In the genomic region with DNA sequence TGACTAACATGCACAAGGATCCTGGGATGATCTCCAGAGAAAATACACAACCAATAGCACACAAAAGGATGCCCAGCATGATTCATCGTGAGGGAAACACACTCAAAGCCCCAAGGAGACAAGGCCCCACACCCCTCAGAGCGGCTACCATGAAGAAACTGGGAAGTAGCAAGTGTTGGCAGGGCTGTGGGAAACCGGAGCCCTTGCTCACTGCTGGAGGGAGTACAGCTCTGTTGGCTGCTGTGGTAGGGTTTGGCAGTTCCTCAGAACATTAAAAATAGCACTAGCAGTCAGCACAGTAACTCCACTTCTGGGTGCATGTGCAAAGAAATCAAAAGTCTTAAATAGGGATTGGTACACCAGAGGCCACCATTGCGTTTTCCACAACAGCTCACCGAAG, we compare ENCODE assay signal across 9 mouse cellular contexts. TPM values are rescaled to one million over a fixed set of nuclear protein-coding genes. Genes with fewer than 3 reads are reported as not detected.
DNase-seq lines count a peak whose midpoint lies in the region; ATAC-seq and TF ChIP-seq lines count a peak whose summit lies in the region.
"Had no signal": no experiment of that assay in that cellular context is flagged by ENCODE, and none has a peak within 500 bp of the region (broad histone marks: within the 10 kb centered on the region; RNA-seq: fewer than 3 reads in every experiment).

No protein-coding gene starts in this region.

- no peak overlapping the region for H3K27ac ChIP-seq in heart, embryonic 11.5 days (ENCODE audit: low read depth, low read length)

- no peak overlapping the region for H3K9ac ChIP-seq in heart, embryonic 11.5 days (ENCODE audit: low read depth, low read length)

- H3K4me2 ChIP-seq in heart, embryonic 11.5 days, result no peak overlapping the region
- H3K4me2 ChIP-seq in myocyte (ENCODE audit: low read depth), result peak overlapping the region; percentile 77

- H3K4me3 ChIP-seq in heart, embryonic 11.5 days (ENCODE audit: low read depth, low read length), result no peak overlapping the region
- H3K4me3 ChIP-seq in myocyte, result no peak overlapping the region

- H3ac ChIP-seq in myocyte (ENCODE audit: control insufficient read depth, insufficient read length), result no peak overlapping the region

- no peaks in the 10 kb centered on the region; the same call in 1 of the 2 replicates for H3K4me1 ChIP-seq in heart, embryonic 11.5 days (ENCODE audit: control insufficient read depth, insufficient read depth, low read length)

- H3K79me2 ChIP-seq in myocyte (ENCODE audit: control insufficient read depth, insufficient read depth), result peaks cover 42% of the 10 kb centered on the region

- no peak for TF ChIP-seq POLR2A in myocyte (IDR thresholded peaks at IDR 0.05; ENCODE audit: insufficient read length, low read depth)

- H3K36me3 ChIP-seq in heart, embryonic 11.5 days (ENCODE audit: control insufficient read depth, insufficient read depth, low read length), result peaks cover 8% of the 10 kb centered on the region; the same call in 1 of the 2 replicates
- no peaks in the 10 kb centered on the region for H3K36me3 ChIP-seq in myocyte (ENCODE audit: control insufficient read depth, insufficient read depth)

- WGBS in heart, embryonic 11.5 days (ENCODE audit: insufficient replicate concordance), result 85% methylated on average over 5 of the region's 5 CpGs

- no peak for ATAC-seq in heart, embryonic 11.5 days (replicated peaks; ENCODE audit: insufficient number of reproducible peaks, low FRiP score, low TSS enrichment)
- ATAC-seq in activated CD4-positive, CD25-positive, alpha-beta regulatory T cell, adult 4 months, result peak; percentile 28

- no peaks in the 10 kb centered on the region for H3K9me3 ChIP-seq in heart, embryonic 11.5 days (replicated peaks; ENCODE audit: control insufficient read depth, low read length)
- H3K9me3 ChIP-seq: G1E had no signal

- peak; percentile 87 to 92 for DNase-seq in heart, adult 18-20 months
- peak; percentile 78 for DNase-seq in gastrocnemius, postnatal 10 days
- peak; percentile 59 to 64 for DNase-seq in layer of hippocampus, postnatal 10 days (ENCODE audit: low spot score in 2 of 2)
- no peak for DNase-seq in cerebellum, postnatal 4 days (ENCODE audit: low spot score in 2 of 2)
- no peak for DNase-seq in cerebellum, adult 18-20 months

- H3K27me3 ChIP-seq in heart, embryonic 11.5 days (ENCODE audit: control insufficient read depth, insufficient read depth, low read length), result no peaks in the 10 kb centered on the region
- no peaks in the 10 kb centered on the region for H3K27me3 ChIP-seq in myocyte (ENCODE audit: control insufficient read depth, insufficient read depth, insufficient read length)

TF ChIP-seq in myocyte, 11 proteins besides CTCF, POLR2A, EP300 and RAD21:
- no peak for TF ChIP-seq CEBPB (IDR thresholded peaks at IDR 0.05; ENCODE audit: insufficient read depth, poor library complexity, severe bottlenecking)
- no peak for TF ChIP-seq SRF (IDR thresholded peaks at IDR 0.05; ENCODE audit: control insufficient read depth, insufficient read length, low read depth)
- peak in 2 of 3 experiments; percentile 39 to 51 for TF ChIP-seq MYOD1 (IDR thresholded peaks at IDR 0.05; ENCODE audit: control insufficient read depth in 1 of 3, insufficient read length in 2 of 3, low read depth in 2 of 3)
- TF ChIP-seq MYOG (IDR thresholded peaks at IDR 0.05; ENCODE audit: control insufficient read depth in 1 of 3, insufficient read depth in 1 of 3, insufficient read length in 2 of 3, low read depth in 2 of 3), result peak in 2 of 3 experiments; percentile 13 to 65
- TF ChIP-seq POLR2AphosphoS2 (IDR thresholded peaks at IDR 0.05; ENCODE audit: insufficient read length, low read depth), result no peak
- no peak for TF ChIP-seq REST (IDR thresholded peaks at IDR 0.05; ENCODE audit: insufficient read depth, insufficient read length)
- no peak for TF ChIP-seq E2F4 (IDR thresholded peaks at IDR 0.05; ENCODE audit: insufficient read depth)
- no peak for TF ChIP-seq USF1 (IDR thresholded peaks at IDR 0.05; ENCODE audit: low read depth)

RNA-seq across cellular contexts. Expression of gene Ehd2, which starts 34.8 kb away (rescaled TPM):
- 10 to 100 TPM; 65.8 to 77.3 TPM for total RNA-seq in heart, adult 18-20 months (2021)
- polyA plus RNA-seq in heart, embryonic 11.5 days (2014; fragmentation: Nextera tagmentation; extraction: Ambion mirVana), result 16.3 and 23.4 TPM in 2 replicates
- under 1 TPM; 0.07 to 0.11 TPM for polyA plus RNA-seq in activated CD4-positive, CD25-positive, alpha-beta regulatory T cell, adult 4 months (2017; shearing (Covaris generic))
- 100 to 1,000 TPM; 110 to 126 TPM for total RNA-seq in gastrocnemius, postnatal 10 days (2021)
- total RNA-seq in layer of hippocampus, postnatal 10 days (2021), result 10 to 100 TPM in 1 of 2 experiments, 1 to 10 TPM in 1; 8.6 to 14.0 TPM
- 104 TPM for polyA plus RNA-seq in myocyte (2012; fragmentation: generic; extraction: Trizol)

RNA-seq across cellular contexts. Expression of gene Bicra, which starts 45.5 kb away (rescaled TPM):
- 1 to 10 TPM; 4.2 to 5.9 TPM for total RNA-seq in heart, adult 18-20 months (2021)
- 4.9 and 5.7 TPM in 2 replicates for polyA plus RNA-seq in heart, embryonic 11.5 days (2014; fragmentation: Nextera tagmentation; extraction: Ambion mirVana)
- 1 to 10 TPM; 3.7 TPM for polyA plus RNA-seq in activated CD4-positive, CD25-positive, alpha-beta regulatory T cell, adult 4 months (2017; shearing (Covaris generic))
- 10 to 100 TPM in 1 of 2 experiments, 1 to 10 TPM in 1; 8.2 to 11.5 TPM for total RNA-seq in gastrocnemius, postnatal 10 days (2021)
- 10 to 100 TPM; 19.3 to 21.1 TPM for total RNA-seq in layer of hippocampus, postnatal 10 days (2021)
- polyA plus RNA-seq in myocyte (2012; fragmentation: generic; extraction: Trizol), result 6.6 TPM

RNA-seq across cellular contexts. Expression of gene Nop53, which starts 56.3 kb away (rescaled TPM):
- total RNA-seq in heart, adult 18-20 months (2021), result 100 to 1,000 TPM; 134 to 143 TPM
- 130 and 137 TPM in 2 replicates for polyA plus RNA-seq in heart, embryonic 11.5 days (2014; fragmentation: Nextera tagmentation; extraction: Ambion mirVana)
- 100 to 1,000 TPM; 334 to 398 TPM for polyA plus RNA-seq in activated CD4-positive, CD25-positive, alpha-beta regulatory T cell, adult 4 months (2017; shearing (Covaris generic))
- total RNA-seq in gastrocnemius, postnatal 10 days (2021), result 100 to 1,000 TPM; 135 to 141 TPM
- 100 to 1,000 TPM; 126 to 135 TPM for total RNA-seq in layer of hippocampus, postnatal 10 days (2021)
- 270 TPM for polyA plus RNA-seq in myocyte (2012; fragmentation: generic; extraction: Trizol)

RNA-seq across cellular contexts. Expression of gene Zfp541, which starts 59.4 kb away (rescaled TPM):
- total RNA-seq in heart, adult 18-20 months (2021), result not detected
- polyA plus RNA-seq in heart, embryonic 11.5 days (2014; fragmentation: Nextera tagmentation; extraction: Ambion mirVana), result not detected in 2 replicates
- polyA plus RNA-seq in activated CD4-positive, CD25-positive, alpha-beta regulatory T cell, adult 4 months (2017; shearing (Covaris generic)), result under 1 TPM in 1 of 2 experiments, not detected in 1; 0.11 TPM
- total RNA-seq in gastrocnemius, postnatal 10 days (2021), result not detected
- under 1 TPM; 0.40 to 0.43 TPM for total RNA-seq in layer of hippocampus, postnatal 10 days (2021)
- polyA plus RNA-seq in myocyte (2012; fragmentation: generic; extraction: Trizol), result not detected
- total RNA-seq: G1E had no signal
- polyA plus RNA-seq: G1E had no signal

Comparison
In these comparisons a context has a peak if more than half of its experiments do, and no peak if none do; other contexts are left out.
1. DNase-seq: peak in heart, adult 18-20 months (2 of 2), gastrocnemius, postnatal 10 days (single experiment) and layer of hippocampus, postnatal 10 days (2 of 2); none in cerebellum, postnatal 4 days (0 of 2) and cerebellum, adult 18-20 months (0 of 2).
2. RNA of gene Ehd2, which starts 34.8 kb away (total RNA-seq): 110 to 126 TPM in gastrocnemius, postnatal 10 days and 65.8 to 77.3 TPM in heart, adult 18-20 months; 8.6 to 14.0 TPM in layer of hippocampus, postnatal 10 days; every median in the first group is over 4 times any median in the second.